Mouse (Mus musculus): ENCODE data around the gene Mylk.

Gene Mylk

GRCm38 (mm10) chr16:34839704-34840331 is 94.8 kb downstream of the Mylk start:
- peak; percentile 7 for DNase-seq (ENCODE audit: extremely low read depth, insufficient read length, low spot score)

- no peak for DNase-seq (ENCODE audit: extremely low read depth, insufficient read length, low spot score)
Measured at GRCm38 (mm10) chr16:34844783-34845182, 99.8 kb downstream of the Mylk start.

GRCm38 (mm10) chr16:34847638-34848037 is 102.6 kb downstream of the Mylk start:
- no peak for DNase-seq (ENCODE audit: extremely low read depth, insufficient read length, low spot score)

GRCm38 (mm10) chr16:34854066-34854465 is 109.1 kb downstream of the Mylk start:
- DNase-seq (ENCODE audit: extremely low read depth, insufficient read length, low spot score): no peak

GRCm38 (mm10) chr16:34855136-34855535 is 110.1 kb downstream of the Mylk start:
- DNase-seq (ENCODE audit: extremely low read depth, insufficient read length, low spot score): no peak

- DNase-seq (ENCODE audit: extremely low read depth, insufficient read length, low spot score): no peak
Measured at GRCm38 (mm10) chr16:34855751-34856150, 110.7 kb downstream of the Mylk start.

- DNase-seq (ENCODE audit: extremely low read depth, insufficient read length, low spot score): no peak
Measured at GRCm38 (mm10) chr16:34857631-34858030, 112.6 kb downstream of the Mylk start.

- peak; percentile 78 for DNase-seq (ENCODE audit: extremely low read depth, insufficient read length, low spot score)
Measured at GRCm38 (mm10) chr16:34860761-34861160, 115.8 kb downstream of the Mylk start.

- DNase-seq (ENCODE audit: extremely low read depth, insufficient read length, low spot score): peak; percentile 64
Measured at GRCm38 (mm10) chr16:34861744-34862365, 116.8 kb downstream of the Mylk start.

- DNase-seq (ENCODE audit: extremely low read depth, insufficient read length, low spot score): no peak
Measured at GRCm38 (mm10) chr16:34865373-34865772, 120.4 kb downstream of the Mylk start.

GRCm38 (mm10) chr16:34867217-34867616 is 122.2 kb downstream of the Mylk start:
- DNase-seq (ENCODE audit: extremely low read depth, insufficient read length, low spot score): no peak

GRCm38 (mm10) chr16:34880031-34880778 is 135.2 kb downstream of the Mylk start:
- DNase-seq (ENCODE audit: extremely low read depth, insufficient read length, low spot score): peak; percentile 32

GRCm38 (mm10) chr16:34880815-34881214 is 135.8 kb downstream of the Mylk start:
- no peak for DNase-seq (ENCODE audit: extremely low read depth, insufficient read length, low spot score)

GRCm38 (mm10) chr16:34887037-34887436 is 142.0 kb downstream of the Mylk start:
- no peak for DNase-seq (ENCODE audit: extremely low read depth, insufficient read length, low spot score)

GRCm38 (mm10) chr16:34894016-34894415 is 149.0 kb downstream of the Mylk start:
- DNase-seq (ENCODE audit: extremely low read depth, insufficient read length, low spot score): no peak

- no peak for DNase-seq (ENCODE audit: extremely low read depth, insufficient read length, low spot score)
Measured at GRCm38 (mm10) chr16:34895916-34896315, 150.9 kb downstream of the Mylk start.

GRCm38 (mm10) chr16:34896996-34897395 is 152.0 kb downstream of the Mylk start:
- DNase-seq (ENCODE audit: extremely low read depth, insufficient read length, low spot score): no peak

- DNase-seq (ENCODE audit: extremely low read depth, insufficient read length, low spot score): no peak
Measured at GRCm38 (mm10) chr16:34898057-34898789, 153.2 kb downstream of the Mylk start.

GRCm38 (mm10) chr16:34899071-34899808 is 154.2 kb downstream of the Mylk start:
- DNase-seq (ENCODE audit: extremely low read depth, insufficient read length, low spot score): no peak

GRCm38 (mm10) chr16:34899997-34900396 is 155.0 kb downstream of the Mylk start:
- no peak for DNase-seq (ENCODE audit: extremely low read depth, insufficient read length, low spot score)

Data from 3134 (cell line).